Mouse (Mus musculus): Measurements from ENCODE around the gene Vil1.

DNA sequence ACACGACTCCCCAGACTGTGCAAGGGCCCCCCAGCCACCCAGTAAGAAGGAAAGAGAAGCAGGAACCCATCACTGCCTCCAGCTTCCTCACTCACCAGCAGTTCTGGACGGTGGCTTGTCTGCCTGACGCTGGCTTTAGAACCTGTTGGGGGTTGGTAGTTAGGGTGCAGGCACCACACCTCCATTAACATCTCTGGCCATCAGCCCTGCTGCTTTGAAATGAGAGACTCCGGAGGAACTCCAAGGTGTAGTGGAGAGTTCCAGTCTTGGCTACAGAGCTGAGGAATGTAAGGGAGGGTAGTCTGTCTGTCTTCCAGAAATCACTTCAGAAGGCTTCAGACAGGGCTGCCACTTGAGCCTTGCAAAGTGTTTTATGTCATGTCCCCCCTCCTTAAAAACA lies 39.1 kb upstream of the Vil1 start:
- no peak for TF ChIP-seq CTCF (IDR thresholded peaks at IDR 0.05; ENCODE audit: extremely low read depth, insufficient read depth, low read length)
- no peak for TF ChIP-seq POLR2A (IDR thresholded peaks at IDR 0.05; ENCODE audit: extremely low read depth, insufficient read depth, low read length)

Measured in cortical plate, adult 2 months (tissue).